Mouse (Mus musculus) limb, embryonic 13.5 days (tissue): Measurements from ENCODE around the gene Gm10228. TPM values are rescaled to one million over a fixed set of nuclear protein-coding genes. Genes with fewer than 3 reads are reported as not detected.
"Not testable (repeated sequence)": the region's sequence is repeated elsewhere in the genome, so short reads cannot be mapped to it uniquely, and the experiment has no call there.

Experiments used
- ATAC-seq: fragments of 200-750 bp; cut with Nextera tagmentation; 2 replicates; pipeline ENCODE4 v1.8.0; 2017; ENCODE audit warnings: low read depth, moderate number of reproducible peaks, moderate TSS enrichment; ENCODE audit not compliant: low FRiP score
- H3K27ac ChIP-seq: fragments of 300-500 bp; sonication (generic); 2 replicates; pipeline ENCODE4 v1.5.1; 2015; ENCODE audit warnings: inconsistent platforms, mild to moderate bottlenecking, moderate library complexity
- H3K27me3 ChIP-seq: fragments of 300-500 bp; sonication (generic); 2 replicates; pipeline ENCODE4 v1.6.1; 2015; ENCODE audit warnings: mild to moderate bottlenecking, inconsistent platforms
- H3K36me3 ChIP-seq: fragments of 300-500 bp; sonication (generic); 2 replicates; pipeline ENCODE4 v1.6.1; 2015; ENCODE audit warnings: inconsistent platforms, mild to moderate bottlenecking, moderate library complexity
- H3K4me1 ChIP-seq: fragments of 300-500 bp; sonication (generic); 2 replicates; pipeline ENCODE4 v1.6.1; 2015; ENCODE audit warnings: inconsistent platforms
- H3K4me2 ChIP-seq: fragments of 300-500 bp; sonication (generic); replicated peaks from 2 replicates; pipeline ENCODE4 v1.6.1; 2015; ENCODE audit warnings: inconsistent platforms, mild to moderate bottlenecking, moderate library complexity
- H3K4me3 ChIP-seq: fragments of 300-500 bp; sonication (generic); 2 replicates; pipeline ENCODE4 v1.5.1; 2015; ENCODE audit warnings: moderate library complexity, mild to moderate bottlenecking, inconsistent platforms
- H3K9ac ChIP-seq: fragments of 300-500 bp; sonication (generic); 2 replicates; pipeline ENCODE4 v1.6.1; 2015; ENCODE audit warnings: mild to moderate bottlenecking, inconsistent platforms
- H3K9me3 ChIP-seq: fragments of 300-500 bp; sonication (generic); 2 replicates; pipeline ENCODE4 v1.6.1; 2016; ENCODE audit warnings: inconsistent platforms
- WGBS: fragments of 180-500 bp; shearing (Covaris S2); methylation state at CpG from one replicate; pipeline ENCODE4 v1.1.7; 2015; 5-methylcytosine and 5-hydroxymethylcytosine counted together
- polyA plus RNA-seq: library from polyadenylated mRNA; unstranded; fragments of >200 nt; fragmentation: Nextera tagmentation; extraction: Ambion mirVana; gene quantifications from 2 replicates; pipeline ENCODE4 v1.2.1, GENCODE M21; 2015

Gm10228 gene
- polyA plus RNA-seq: not detected in 2 replicates

GRCm38 (mm10) chr16:89041372-89041771, at the start of gene Gm10228:
Gm10228 (minus strand) TSS chr16:89041472.
- not testable (repeated sequence) for H3K4me2 ChIP-seq, ATAC-seq, H3K9ac ChIP-seq, H3K9me3 ChIP-seq, H3K36me3 ChIP-seq, H3K27ac ChIP-seq, H3K27me3 ChIP-seq, H3K4me1 ChIP-seq, H3K4me3 ChIP-seq
- WGBS: 90% methylated on average over 2 of the region's 4 CpGs

DNA sequence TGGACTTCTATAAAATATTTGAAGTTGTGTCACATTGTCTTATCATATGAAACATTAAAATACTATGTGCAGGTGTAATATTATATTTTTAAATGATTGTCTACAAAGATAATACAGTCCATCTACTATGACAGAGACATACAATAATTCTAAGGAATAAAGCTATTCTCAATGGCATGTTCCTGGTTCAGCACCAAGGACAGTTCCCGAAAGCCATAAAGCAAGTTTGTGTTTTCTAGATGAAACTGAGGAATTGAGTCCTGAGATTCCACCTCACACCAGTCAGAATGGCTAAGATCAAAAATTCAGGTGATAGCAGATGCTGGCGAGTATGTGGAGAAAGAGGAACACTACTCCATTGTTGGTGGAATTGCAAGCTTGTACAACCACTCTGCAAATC, 29.8 kb upstream of the Gm10228 start:
- 74% methylated on average over 2 of the region's 2 CpGs for WGBS
- not testable (repeated sequence) for H3K4me3 ChIP-seq, H3K36me3 ChIP-seq, H3K27ac ChIP-seq, H3K4me2 ChIP-seq, H3K9me3 ChIP-seq, ATAC-seq, H3K27me3 ChIP-seq, H3K9ac ChIP-seq, H3K4me1 ChIP-seq

DNA sequence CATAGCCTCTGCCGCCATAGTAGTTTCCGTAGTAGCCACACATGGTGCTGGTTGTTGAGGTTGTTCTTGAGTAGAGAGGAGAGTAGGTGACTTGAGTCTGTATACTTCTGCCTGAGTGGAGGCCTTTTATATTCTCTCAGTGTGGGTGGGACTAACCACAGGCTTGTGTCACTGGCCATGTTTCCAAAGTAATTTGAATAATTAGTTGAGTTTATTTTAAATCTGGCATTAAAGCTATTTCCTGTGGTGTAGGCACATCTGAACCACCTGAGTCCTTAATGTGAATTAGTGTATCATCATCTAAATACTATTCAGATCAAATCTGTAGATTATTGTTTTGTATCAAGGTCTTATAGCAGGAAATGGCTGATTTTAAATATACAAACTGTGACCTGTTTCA, 22.6 kb upstream of the Gm10228 start, which contains the start of gene 1110025L11Rik:
1110025L11Rik (minus strand) TSS at position 101 of the 400 bp plus-strand sequence.
- H3K36me3 ChIP-seq, H3K4me3 ChIP-seq, ATAC-seq, H3K27ac ChIP-seq, H3K9me3 ChIP-seq, H3K4me1 ChIP-seq, H3K4me2 ChIP-seq, H3K27me3 ChIP-seq, H3K9ac ChIP-seq: not testable (repeated sequence)
- WGBS: no CpG with 5 or more reads among the region's 2 CpGs

GRCm38 (mm10) chr16:89047783-89048182, 6.5 kb upstream of the Gm10228 start, which contains the start of gene Krtap6-5:
Krtap6-5 (minus strand) TSS chr16:89047883.
- ATAC-seq: no peak
- H3K36me3 ChIP-seq: no peaks in the 10 kb centered on the region
- H3K4me1 ChIP-seq: no peaks in the 10 kb centered on the region
- H3K4me3 ChIP-seq: no peak within 1 kb of the TSS
- H3K9me3 ChIP-seq: no peaks in the 10 kb centered on the region
- H3K4me2 ChIP-seq: no peak within 1 kb of the TSS
- 86% methylated on average over 3 of the region's 3 CpGs for WGBS
- H3K27me3 ChIP-seq: no peaks in the 10 kb centered on the region
- H3K27ac ChIP-seq: no peak within 1 kb of the TSS
- no peak within 1 kb of the TSS for H3K9ac ChIP-seq

DNA sequence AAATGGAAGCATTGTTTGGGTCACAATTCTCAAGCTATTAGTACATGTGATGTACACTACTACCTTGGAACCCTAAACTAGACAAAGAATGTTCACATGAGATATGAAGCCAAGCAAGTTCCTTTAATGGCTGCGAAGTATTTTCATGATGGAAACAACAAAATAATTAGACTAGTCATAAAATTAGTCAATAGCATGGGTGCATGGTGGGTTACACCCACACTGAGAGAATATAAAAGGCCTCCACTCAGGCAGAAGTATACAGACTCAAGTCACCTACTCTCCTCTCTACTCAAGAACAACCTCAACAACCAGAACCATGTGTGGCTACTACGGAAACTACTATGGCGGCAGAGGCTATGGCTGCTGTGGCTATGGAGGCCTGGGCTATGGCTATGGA, 9.9 kb downstream of the Gm10228 start, which contains the start of gene Krtap6-1:
Krtap6-1 (plus strand) TSS at position 301 of the 400 bp plus-strand sequence.
- ATAC-seq, H3K27ac ChIP-seq, H3K27me3 ChIP-seq, H3K4me1 ChIP-seq, H3K9ac ChIP-seq, H3K4me2 ChIP-seq, H3K4me3 ChIP-seq, H3K9me3 ChIP-seq, H3K36me3 ChIP-seq: not testable (repeated sequence)
- 92% methylated on average over 3 of the region's 3 CpGs for WGBS

DNA sequence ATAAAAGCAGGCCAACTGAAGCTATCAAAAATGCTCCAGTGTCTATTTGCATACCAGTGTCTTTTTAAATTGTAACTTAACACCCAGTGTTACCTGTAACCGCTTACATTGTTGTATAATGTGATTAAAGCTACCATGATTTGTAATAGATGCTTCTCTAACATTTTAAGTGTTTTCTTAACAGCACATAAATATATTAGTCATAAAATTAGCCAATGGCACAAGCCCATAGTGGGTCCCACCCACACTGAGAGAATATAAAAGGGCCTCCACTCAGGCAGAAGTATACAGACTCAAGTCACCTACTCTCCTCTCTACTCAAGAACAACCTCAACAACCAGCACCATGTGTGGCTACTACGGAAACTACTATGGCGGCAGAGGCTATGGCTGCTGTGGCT, 26.3 kb downstream of the Gm10228 start, which contains the start of gene Gm10229:
Gm10229 (plus strand) TSS at position 301 of the 400 bp plus-strand sequence.
- 96% methylated on average over 3 of the region's 3 CpGs for WGBS
- H3K27me3 ChIP-seq, H3K4me2 ChIP-seq, H3K27ac ChIP-seq, H3K4me1 ChIP-seq, H3K4me3 ChIP-seq, H3K36me3 ChIP-seq, ATAC-seq, H3K9ac ChIP-seq, H3K9me3 ChIP-seq: not testable (repeated sequence)

- ATAC-seq: no peak
- Histone ChIP-seq H3K4me2 (no peak overlapping the region), H3K4me1 (no peaks in the 10 kb centered on the region), H3K9ac (no peak overlapping the region), H3K27me3 (no peaks in the 10 kb centered on the region), H3K36me3 (no peaks in the 10 kb centered on the region), H3K4me3 (no peak overlapping the region), H3K9me3 (no peaks in the 10 kb centered on the region), H3K27ac (no peak overlapping the region)
- 96% methylated on average over 3 of the region's 3 CpGs for WGBS
Measured at GRCm38 (mm10) chr16:89013973-89014372, 27.3 kb downstream of the Gm10228 start.

GRCm38 (mm10) chr16:89010659-89011058, 30.6 kb downstream of the Gm10228 start, which contains the start of gene Krtap22-2:
Krtap22-2 (minus strand) TSS chr16:89010759.
- Histone ChIP-seq H3K27ac (no peak within 1 kb of the TSS), H3K4me3 (no peak within 1 kb of the TSS), H3K36me3 (no peaks in the 10 kb centered on the region), H3K4me1 (no peaks in the 10 kb centered on the region), H3K9me3 (no peaks in the 10 kb centered on the region), H3K27me3 (no peaks in the 10 kb centered on the region), H3K4me2 (no peak within 1 kb of the TSS), H3K9ac (no peak within 1 kb of the TSS)
- ATAC-seq: no peak
- 82% methylated on average over 5 of the region's 5 CpGs for WGBS

Other genes with a start within 250 kb of the Gm10228 start
- not detected in 2 replicates for gene Gm20741, start 229.3 kb downstream of the Gm10228 start, polyA plus RNA-seq
- not detected in 2 replicates for gene Krtap15, start 221.3 kb downstream of the Gm10228 start, polyA plus RNA-seq
- gene Krtap14, start 215.3 kb downstream of the Gm10228 start, polyA plus RNA-seq: not detected in 2 replicates
- not detected in 2 replicates for gene Krtap19-1, start 172.1 kb downstream of the Gm10228 start, polyA plus RNA-seq
- not detected in 2 replicates for gene Krtap19-2, start 167.2 kb downstream of the Gm10228 start, polyA plus RNA-seq
- gene Krtap19-3, start 163.4 kb downstream of the Gm10228 start, polyA plus RNA-seq: not detected in 2 replicates
- gene Krtap19-4, start 156.4 kb downstream of the Gm10228 start, polyA plus RNA-seq: not detected in 2 replicates
- not detected in 2 replicates for gene Krtap19-5, start 145.0 kb downstream of the Gm10228 start, polyA plus RNA-seq
- not detected in 2 replicates for gene Krtap19-9b, start 109.2 kb downstream of the Gm10228 start, polyA plus RNA-seq
- not detected in 2 replicates for gene Krtap16-3, start 78.6 kb downstream of the Gm10228 start, polyA plus RNA-seq
- not detected in 2 replicates for gene Krtap22-2, start 30.7 kb downstream of the Gm10228 start, polyA plus RNA-seq
- not detected in 2 replicates for gene Gm10229, start 26.2 kb downstream of the Gm10228 start, polyA plus RNA-seq
- gene Krtap6-1, start 9.8 kb downstream of the Gm10228 start, polyA plus RNA-seq: not detected in 2 replicates
- not detected in 2 replicates for gene Krtap6-5, start 6.4 kb upstream of the Gm10228 start, polyA plus RNA-seq
- not detected in 2 replicates for gene 1110025L11Rik, start 22.5 kb upstream of the Gm10228 start, polyA plus RNA-seq
- gene Krtap6-3, start 42.5 kb upstream of the Gm10228 start, polyA plus RNA-seq: not detected in 2 replicates
- not detected in 2 replicates for gene Gm6358, start 99.4 kb upstream of the Gm10228 start, polyA plus RNA-seq
- not detected in 2 replicates for gene Gm10061, start 109.6 kb upstream of the Gm10228 start, polyA plus RNA-seq
- not detected in 2 replicates for gene Gm9789, start 116.5 kb upstream of the Gm10228 start, polyA plus RNA-seq
- gene Gm7735, start 128.0 kb upstream of the Gm10228 start, polyA plus RNA-seq: not detected in 2 replicates
- not detected in 2 replicates for gene 1110057P08Rik, start 133.3 kb upstream of the Gm10228 start, polyA plus RNA-seq
- gene Krtap20-2, start 164.4 kb upstream of the Gm10228 start, polyA plus RNA-seq: not detected in 2 replicates